Mouse (Mus musculus): ENCODE measurements at regions not wholly inside any gene's neighbourhood (a gene's known extent, or its start where the extent isn't known, plus 50 kb on each side); places are given as distances from the start of the nearest gene placed in this dataset.

DNA sequence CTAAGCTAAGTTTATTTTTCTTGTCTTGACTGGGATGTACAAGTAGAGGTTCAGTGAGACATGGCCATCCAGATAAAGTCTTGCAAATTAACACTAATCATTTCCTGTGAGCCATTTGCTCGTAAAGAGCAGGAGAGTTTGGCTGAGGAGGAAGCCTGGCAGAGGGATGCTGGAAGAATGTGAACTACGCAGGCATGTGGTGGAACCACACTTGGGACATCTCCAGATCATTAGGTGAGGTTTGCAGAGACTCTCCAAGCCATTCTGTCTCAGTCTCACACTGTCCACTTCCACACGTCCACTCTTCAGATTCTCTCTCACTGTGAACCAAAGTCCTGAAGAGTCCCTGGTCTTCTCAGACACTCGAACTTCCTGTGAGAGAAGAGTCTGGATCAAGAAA, 256.3 kb downstream of the Dysf start:
- no peak for ATAC-seq (ENCODE audit: insufficient read depth, low FRiP score, low TSS enrichment)
- H3K27me3 ChIP-seq (ENCODE audit: control insufficient read depth, insufficient read depth, low read length), result no peaks in the 10 kb centered on the region
- H3K9ac ChIP-seq (ENCODE audit: low read length), result no peak overlapping the region
- no peak overlapping the region for H3K4me3 ChIP-seq (ENCODE audit: low read depth, low read length)
- no peak overlapping the region for H3K4me2 ChIP-seq (ENCODE audit: low read depth)
- H3K36me3 ChIP-seq (ENCODE audit: control insufficient read depth, insufficient read depth, low read length), result no peaks in the 10 kb centered on the region
- H3K9me3 ChIP-seq (ENCODE audit: control insufficient read depth, low read length), result no peaks in the 10 kb centered on the region
- 82% methylated on average over 4 of the region's 4 CpGs for WGBS
- peaks cover 8% of the 10 kb centered on the region; the same call in 1 of the 2 replicates for H3K4me1 ChIP-seq (ENCODE audit: control insufficient read depth, insufficient read depth, low read length)
- no peak overlapping the region for H3K27ac ChIP-seq (ENCODE audit: low read depth, low read length)
- DNase-seq (ENCODE audit: low spot score), result no peak

DNA sequence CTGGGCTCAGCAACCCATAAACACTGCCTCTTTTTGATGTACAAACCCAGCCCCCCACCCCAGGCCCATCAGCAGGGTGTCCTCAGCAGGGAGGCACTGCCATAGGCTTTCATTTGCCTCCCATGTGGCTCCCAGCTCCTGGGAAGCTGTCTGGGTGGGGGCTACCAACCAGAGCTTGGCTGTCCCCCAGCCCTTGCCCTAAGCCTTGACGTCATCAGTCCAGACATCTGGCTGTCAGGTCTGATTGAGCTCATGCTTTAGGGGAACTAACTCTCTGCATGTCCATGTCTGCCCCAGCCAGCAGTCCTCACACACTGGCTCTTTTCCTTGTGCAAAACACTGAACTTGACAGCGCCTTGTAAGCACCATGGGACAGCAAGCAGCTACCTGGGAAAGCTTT, 255.3 kb downstream of the Dysf start:
- Histone ChIP-seq H3K27ac (ENCODE audit: low read depth, low read length) (no peak overlapping the region), H3K36me3 (ENCODE audit: control insufficient read depth, insufficient read depth, low read length) (no peaks in the 10 kb centered on the region), H3K4me2 (ENCODE audit: low read depth) (no peak overlapping the region), H3K4me1 (ENCODE audit: control insufficient read depth, insufficient read depth, low read length) (peaks cover 8% of the 10 kb centered on the region; the same call in 1 of the 2 replicates), H3K9ac (ENCODE audit: low read length) (no peak overlapping the region), H3K27me3 (ENCODE audit: control insufficient read depth, insufficient read depth, low read length) (no peaks in the 10 kb centered on the region), H3K4me3 (ENCODE audit: low read depth, low read length) (no peak overlapping the region), H3K9me3 (ENCODE audit: control insufficient read depth, low read length) (no peaks in the 10 kb centered on the region)
- 57% methylated on average over 2 of the region's 2 CpGs for WGBS
- DNase-seq (ENCODE audit: low spot score) (no peak), ATAC-seq (ENCODE audit: insufficient read depth, low FRiP score, low TSS enrichment) (no peak)

DNA sequence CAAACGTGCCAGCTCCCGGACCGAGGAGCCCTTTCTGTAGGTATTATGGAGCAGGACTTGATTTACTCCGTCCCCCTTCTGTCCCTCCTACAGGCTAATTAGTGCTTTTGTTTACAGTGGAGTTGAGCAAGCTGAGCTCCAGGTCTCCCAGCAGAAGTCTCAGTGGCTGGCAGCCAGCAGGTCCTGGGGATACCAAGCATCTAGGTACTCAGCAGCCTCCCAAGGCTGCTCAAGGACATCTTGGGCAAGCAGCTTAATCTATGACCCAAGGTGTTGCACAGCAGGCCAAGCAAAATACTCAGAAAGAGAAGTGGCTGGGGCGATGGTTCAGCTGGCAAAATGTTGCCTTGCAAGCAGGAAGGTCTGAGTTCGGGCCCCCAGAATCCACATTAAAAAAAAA, 254.4 kb downstream of the Dysf start:
- no peak overlapping the region for H3K9ac ChIP-seq (ENCODE audit: low read length)
- H3K4me3 ChIP-seq (ENCODE audit: low read depth, low read length), result no peak overlapping the region
- H3K4me2 ChIP-seq (ENCODE audit: low read depth), result no peak overlapping the region
- 48% methylated on average over 6 of the region's 6 CpGs for WGBS
- no peaks in the 10 kb centered on the region for H3K36me3 ChIP-seq (ENCODE audit: control insufficient read depth, insufficient read depth, low read length)
- no peaks in the 10 kb centered on the region for H3K9me3 ChIP-seq (ENCODE audit: control insufficient read depth, low read length)
- H3K27ac ChIP-seq (ENCODE audit: low read depth, low read length), result no peak overlapping the region
- no peak for ATAC-seq (ENCODE audit: insufficient read depth, low FRiP score, low TSS enrichment)
- no peaks in the 10 kb centered on the region for H3K27me3 ChIP-seq (ENCODE audit: control insufficient read depth, insufficient read depth, low read length)
- H3K4me1 ChIP-seq (ENCODE audit: control insufficient read depth, insufficient read depth, low read length), result peaks cover 8% of the 10 kb centered on the region; the same call in 1 of the 2 replicates
- DNase-seq (ENCODE audit: low spot score), result no peak

DNA sequence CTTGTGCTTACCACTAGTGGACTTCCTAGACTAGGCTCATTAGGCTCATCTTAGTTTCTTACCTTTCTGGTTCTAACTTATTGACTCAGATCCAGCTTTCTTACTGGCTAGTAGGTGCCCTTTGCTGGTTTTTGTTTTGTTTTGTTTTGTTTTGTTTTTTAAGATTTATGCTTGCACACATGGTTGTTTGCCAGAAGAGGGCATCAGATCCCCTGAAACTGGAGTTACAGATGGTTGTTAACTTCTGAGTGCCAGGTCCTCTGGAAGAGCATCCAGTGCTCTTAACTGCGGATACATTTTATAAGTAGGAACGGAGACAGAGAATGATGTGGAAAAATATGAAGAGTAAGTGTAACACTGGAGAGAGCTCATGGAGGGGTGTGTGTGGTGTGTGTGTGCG, 253.1 kb downstream of the Dysf start:
- Histone ChIP-seq H3K9ac (ENCODE audit: low read length) (no peak overlapping the region), H3K27ac (ENCODE audit: low read depth, low read length) (no peak overlapping the region), H3K36me3 (ENCODE audit: control insufficient read depth, insufficient read depth, low read length) (no peaks in the 10 kb centered on the region), H3K9me3 (ENCODE audit: control insufficient read depth, low read length) (no peaks in the 10 kb centered on the region), H3K27me3 (ENCODE audit: control insufficient read depth, insufficient read depth, low read length) (no peaks in the 10 kb centered on the region), H3K4me2 (ENCODE audit: low read depth) (no peak overlapping the region), H3K4me3 (ENCODE audit: low read depth, low read length) (no peak overlapping the region), H3K4me1 (ENCODE audit: control insufficient read depth, insufficient read depth, low read length) (no peaks in the 10 kb centered on the region; the same call in 1 of the 2 replicates)
- 90% methylated on average over 3 of the region's 3 CpGs for WGBS
- no peak for ATAC-seq (ENCODE audit: insufficient read depth, low FRiP score, low TSS enrichment)
- no peak for DNase-seq (ENCODE audit: low spot score)
